Mouse (Mus musculus) heart, embryonic 14.5 days (tissue): ENCODE results near the gene Tnfsf8. TPM values are rescaled to one million over a fixed set of nuclear protein-coding genes. Genes with fewer than 3 reads are reported as not detected.

ENCODE experiments used
- ATAC-seq: fragments of 200-750 bp; cut with Nextera tagmentation; 2 replicates; pipeline ENCODE4 v1.8.0; 2017; ENCODE audit warnings: low read depth, moderate TSS enrichment; ENCODE audit not compliant: insufficient number of reproducible peaks, insufficient read depth, low FRiP score
- H3K27ac ChIP-seq, 2 experiments: fragments of 200-500 bp in 1 of 2; fragments of 300-500 bp in 1 of 2; sonication (generic) in 1 of 2; replicated peaks in 1 of 2; 2 replicates each; pipeline ENCODE4 v1.5.1; 2012 to 2014; ENCODE audit warnings: low read depth in 2 of 2, low read length in 2 of 2, control low read depth in 1 of 2, mild to moderate bottlenecking in 1 of 2, mixed read lengths in 1 of 2; ENCODE audit not compliant: control insufficient read depth in 1 of 2, insufficient read depth in 1 of 2
- H3K27me3 ChIP-seq: fragments of 300-500 bp; sonication (generic); 2 replicates; pipeline ENCODE4 v1.6.1; 2014; ENCODE audit warnings: mild to moderate bottlenecking, low read length, control low read depth; ENCODE audit not compliant: control insufficient read depth, insufficient read depth
- H3K36me3 ChIP-seq: fragments of 300-500 bp; sonication (generic); 2 replicates; pipeline ENCODE4 v1.6.1; 2014; ENCODE audit warnings: mild to moderate bottlenecking, control low read depth, low read length, mixed read lengths; ENCODE audit not compliant: control insufficient read depth, insufficient read depth
- H3K4me1 ChIP-seq, 2 experiments: fragments of 200-500 bp in 1 of 2; fragments of 300-500 bp in 1 of 2; sonication (generic) in 1 of 2; 2 replicates each; pipeline ENCODE4 v1.6.1; 2012 to 2014; ENCODE audit warnings: low read length in 2 of 2, control low read depth in 1 of 2, mixed read lengths in 1 of 2; ENCODE audit not compliant: control insufficient read depth in 2 of 2, insufficient read depth in 2 of 2
- H3K4me2 ChIP-seq: fragments of 300-500 bp; sonication (generic); 2 replicates; pipeline ENCODE4 v1.6.1; 2014; ENCODE audit warnings: mild to moderate bottlenecking, low read length
- H3K4me3 ChIP-seq, 2 experiments: fragments of 200-500 bp in 1 of 2; fragments of 300-500 bp in 1 of 2; sonication (generic) in 1 of 2; 2 replicates each; pipeline ENCODE4 v1.5.1; 2012 to 2014; ENCODE audit warnings: low read length in 2 of 2, mild to moderate bottlenecking in 2 of 2, control low read depth in 1 of 2, low read depth in 1 of 2, moderate library complexity in 1 of 2; ENCODE audit not compliant: control insufficient read depth in 1 of 2, insufficient read depth in 1 of 2
- H3K9ac ChIP-seq: fragments of 300-500 bp; sonication (generic); 2 replicates; pipeline ENCODE4 v1.6.1; 2014; ENCODE audit warnings: mild to moderate bottlenecking, low read length
- H3K9me3 ChIP-seq: fragments of 300-500 bp; sonication (generic); 2 replicates; pipeline ENCODE4 v1.6.1; 2016; ENCODE audit warnings: low read length, control low read depth; ENCODE audit not compliant: control insufficient read depth
- WGBS: fragments of 180-500 bp; shearing (Covaris S2); extraction: QIAGEN DNeasy Blood & Tissue Kit; methylation state at CpG from one replicate; pipeline ENCODE4 v1.1.7; 2014; 5-methylcytosine and 5-hydroxymethylcytosine counted together
- polyA plus RNA-seq: library from polyadenylated mRNA; unstranded; fragments of >200 nt; fragmentation: Nextera tagmentation; extraction: Ambion mirVana; gene quantifications from 2 replicates; pipeline ENCODE4 v1.2.1, GENCODE M21; 2014

The Tnfsf8 gene
- polyA plus RNA-seq, 1 experiment from 2014 or later, result 0.05 TPM

- 43% methylated on average over 2 of the region's 2 CpGs for WGBS
- Histone ChIP-seq H3K4me2 (no peak overlapping the region), H3K9me3 (no peaks in the 10 kb centered on the region), H3K9ac (no peak overlapping the region), H3K27ac (no peak overlapping the region), H3K27me3 (no peaks in the 10 kb centered on the region), H3K4me1 (no peaks in the 10 kb centered on the region), H3K36me3 (no peaks in the 10 kb centered on the region), H3K4me3 (no peak overlapping the region)
- no peak for ATAC-seq
Measured at GRCm38 (mm10) chr4:63785466-63785865, 75.7 kb downstream of the Tnfsf8 start.

GRCm38 (mm10) chr4:63783826-63784225 is 77.3 kb downstream of the Tnfsf8 start:
- WGBS, result 72% methylated on average over 5 of the region's 5 CpGs
- H3K27ac ChIP-seq, result no peak overlapping the region
- H3K9me3 ChIP-seq, result no peaks in the 10 kb centered on the region
- H3K36me3 ChIP-seq, result no peaks in the 10 kb centered on the region
- no peak overlapping the region for H3K4me3 ChIP-seq
- no peak overlapping the region for H3K4me2 ChIP-seq
- H3K4me1 ChIP-seq, result no peaks in the 10 kb centered on the region
- ATAC-seq, result no peak
- no peaks in the 10 kb centered on the region for H3K27me3 ChIP-seq
- no peak overlapping the region for H3K9ac ChIP-seq

- Histone ChIP-seq H3K4me1 (no peaks in the 10 kb centered on the region), H3K4me3 (no peak overlapping the region), H3K27me3 (no peaks in the 10 kb centered on the region), H3K36me3 (no peaks in the 10 kb centered on the region), H3K4me2 (no peak overlapping the region), H3K27ac (no peak overlapping the region), H3K9ac (no peak overlapping the region), H3K9me3 (no peaks in the 10 kb centered on the region)
- ATAC-seq, result no peak
- 72% methylated on average over 7 of the region's 7 CpGs for WGBS
Measured at GRCm38 (mm10) chr4:63782970-63783613, 78.1 kb downstream of the Tnfsf8 start.

Other genes starting within 250 kb of the Tnfsf8 start
- not detected in 2 replicates for gene Tex48, start 238.9 kb downstream of the Tnfsf8 start, polyA plus RNA-seq
- gene Gm11214, start 198.0 kb downstream of the Tnfsf8 start, polyA plus RNA-seq, result not detected in 2 replicates
- not detected in 2 replicates for gene Tnfsf15, start 116.2 kb downstream of the Tnfsf8 start, polyA plus RNA-seq
- gene Tnc, start 185.7 kb upstream of the Tnfsf8 start, polyA plus RNA-seq, result 17.1 and 18.3 TPM in 2 replicates